Mouse (Mus musculus) liver, embryonic 16.5 days (tissue): Measurements from ENCODE around the gene Kcnh2. TPM values are rescaled to one million over a fixed set of nuclear protein-coding genes. Genes with fewer than 3 reads are reported as not detected.

Experiments
- ATAC-seq: fragments of 200-750 bp; cut with Nextera tagmentation; 2 replicates; pipeline ENCODE4 v1.8.0; 2017; ENCODE audit warnings: low read depth, mild to moderate bottlenecking, moderate number of reproducible peaks, moderate library complexity
- H3K27ac ChIP-seq: fragments of 300-500 bp; sonication (generic); 2 replicates; pipeline ENCODE4 v1.5.1; 2014; ENCODE audit warnings: mild to moderate bottlenecking, low read length
- H3K27me3 ChIP-seq: fragments of 300-500 bp; sonication (generic); 2 replicates; pipeline ENCODE4 v1.6.1; 2014; ENCODE audit warnings: low read depth, low read length, mixed read lengths; ENCODE audit not compliant: control insufficient read depth, insufficient read depth
- H3K36me3 ChIP-seq: fragments of 300-500 bp; sonication (generic); 2 replicates; pipeline ENCODE4 v1.6.1; 2014; ENCODE audit warnings: mild to moderate bottlenecking; ENCODE audit not compliant: control insufficient read depth, insufficient read depth
- H3K4me1 ChIP-seq: fragments of 300-500 bp; sonication (generic); 2 replicates; pipeline ENCODE4 v1.6.1; 2014; ENCODE audit warnings: low read depth, low read length, mixed read lengths; ENCODE audit not compliant: control insufficient read depth
- H3K4me2 ChIP-seq: fragments of 300-500 bp; sonication (generic); 2 replicates; pipeline ENCODE4 v1.6.1; 2014; ENCODE audit warnings: low read depth, low read length, mixed read lengths
- H3K4me3 ChIP-seq: fragments of 300-500 bp; sonication (generic); 2 replicates; pipeline ENCODE4 v1.5.1; 2014; ENCODE audit warnings: low read depth, mild to moderate bottlenecking, low read length
- H3K9ac ChIP-seq: fragments of 300-500 bp; sonication (generic); 2 replicates; pipeline ENCODE4 v1.6.1; 2014; ENCODE audit warnings: low read depth, low read length
- H3K9me3 ChIP-seq: fragments of 300-500 bp; sonication (generic); replicated peaks from 2 replicates; pipeline ENCODE4 v1.6.1; 2016; ENCODE audit warnings: low read length; ENCODE audit not compliant: control insufficient read depth
- WGBS: fragments of 180-500 bp; shearing (Covaris S2); extraction: QIAGEN DNeasy Blood & Tissue Kit; methylation state at CpG from one replicate; pipeline ENCODE4 v1.1.7; 2014; ENCODE audit not compliant: insufficient replicate concordance; 5-methylcytosine and 5-hydroxymethylcytosine counted together
- polyA plus RNA-seq: library from polyadenylated mRNA; unstranded; fragments of >200 nt; fragmentation: Nextera tagmentation; extraction: Ambion mirVana; gene quantifications from 2 replicates; pipeline ENCODE4 v1.2.1, GENCODE M21; 2015

The Kcnh2 gene
- polyA plus RNA-seq, 1 experiment from 2014 or later = 0.27 TPM

GRCm38 (mm10) chr5:24352251-24352859 lies 951 bp upstream of the Kcnh2 start:
- 1% methylated on average over 24 of the region's 24 CpGs for WGBS
- peak overlapping the region; percentile 81 for H3K4me2 ChIP-seq
- no peak for ATAC-seq
- no peak overlapping the region for H3K27ac ChIP-seq
- no peaks in the 10 kb centered on the region for H3K9me3 ChIP-seq
- no peaks in the 10 kb centered on the region for H3K36me3 ChIP-seq
- no peak overlapping the region for H3K9ac ChIP-seq
- peaks cover 21% of the 10 kb centered on the region for H3K4me1 ChIP-seq
- H3K27me3 ChIP-seq = peaks cover 68% of the 10 kb centered on the region
- H3K4me3 ChIP-seq = peak overlapping the region; percentile 59

- Histone ChIP-seq H3K27ac (no peak overlapping the region), H3K4me2 (peak overlapping the region; percentile 81), H3K9me3 (no peaks in the 10 kb centered on the region), H3K36me3 (no peaks in the 10 kb centered on the region), H3K4me1 (peaks cover 21% of the 10 kb centered on the region), H3K9ac (peak overlapping the region; percentile 41; the same call in 1 of the 2 replicates), H3K4me3 (peak overlapping the region; percentile 59), H3K27me3 (peaks cover 68% of the 10 kb centered on the region)
- WGBS = 0% methylated on average over 39 of the region's 41 CpGs
- peak; percentile 74 for ATAC-seq
Observed at GRCm38 (mm10) chr5:24351701-24352171, 332 bp upstream of the Kcnh2 start.

- peaks cover 68% of the 10 kb centered on the region for H3K27me3 ChIP-seq
- ATAC-seq = no peak
- H3K4me1 ChIP-seq = peaks cover 21% of the 10 kb centered on the region
Observed at GRCm38 (mm10) chr5:24350531-24351250, 713 bp downstream of the Kcnh2 start.

GRCm38 (mm10) chr5:24350073-24350472 lies 1.3 kb downstream of the Kcnh2 start:
- no peak overlapping the region for H3K4me3 ChIP-seq
- no peak overlapping the region for H3K4me2 ChIP-seq
- WGBS = 61% methylated on average over 3 of the region's 3 CpGs
- H3K27ac ChIP-seq = no peak overlapping the region
- peaks cover 22% of the 10 kb centered on the region for H3K4me1 ChIP-seq
- ATAC-seq = no peak
- H3K9me3 ChIP-seq = no peaks in the 10 kb centered on the region
- no peaks in the 10 kb centered on the region for H3K36me3 ChIP-seq
- peaks cover 68% of the 10 kb centered on the region for H3K27me3 ChIP-seq
- no peak overlapping the region for H3K9ac ChIP-seq

More at GRCm38 (mm10) chr5:24350531-24351250, 713 bp downstream of the Kcnh2 start:
- peak overlapping the region; percentile 81 for H3K4me2 ChIP-seq
- H3K9ac ChIP-seq = no peak overlapping the region; the same call in 1 of the 2 replicates
- no peak overlapping the region for H3K27ac ChIP-seq
- H3K36me3 ChIP-seq = no peaks in the 10 kb centered on the region
- no peaks in the 10 kb centered on the region for H3K9me3 ChIP-seq
- H3K4me3 ChIP-seq = peak overlapping the region; percentile 59
- WGBS = 43% methylated on average over 14 of the region's 15 CpGs

- ATAC-seq = no peak
- Histone ChIP-seq H3K27me3 (peaks cover 58% of the 10 kb centered on the region), H3K9ac (no peak overlapping the region)
Observed at GRCm38 (mm10) chr5:24348546-24348945, 2.9 kb downstream of the Kcnh2 start.

GRCm38 (mm10) chr5:24348128-24348527 lies 3.3 kb downstream of the Kcnh2 start:
- Histone ChIP-seq H3K4me2 (peak overlapping the region; percentile 65), H3K36me3 (no peaks in the 10 kb centered on the region), H3K27me3 (peaks cover 53% of the 10 kb centered on the region), H3K4me3 (peak overlapping the region; percentile 45), H3K27ac (no peak overlapping the region), H3K9ac (no peak overlapping the region), H3K9me3 (no peaks in the 10 kb centered on the region), H3K4me1 (peaks cover 42% of the 10 kb centered on the region)
- under 1% methylated on average over 41 of the region's 41 CpGs for WGBS
- peak; percentile 66 for ATAC-seq

More at GRCm38 (mm10) chr5:24348546-24348945, 2.9 kb downstream of the Kcnh2 start:
- Histone ChIP-seq H3K27ac (no peak overlapping the region), H3K9me3 (no peaks in the 10 kb centered on the region), H3K4me1 (peaks cover 38% of the 10 kb centered on the region), H3K36me3 (no peaks in the 10 kb centered on the region), H3K4me3 (peak overlapping the region; percentile 45), H3K4me2 (peak overlapping the region; percentile 65)
- 1% methylated on average over 30 of the region's 30 CpGs for WGBS

- ATAC-seq = no peak
- Histone ChIP-seq H3K27me3 (peaks cover 45% of the 10 kb centered on the region), H3K9ac (no peak overlapping the region), H3K4me2 (no peak overlapping the region), H3K4me1 (peaks cover 47% of the 10 kb centered on the region), H3K4me3 (no peak overlapping the region), H3K9me3 (no peaks in the 10 kb centered on the region), H3K27ac (no peak overlapping the region), H3K36me3 (no peaks in the 10 kb centered on the region)
- 58% methylated on average over 7 of the region's 7 CpGs for WGBS
Observed at GRCm38 (mm10) chr5:24347186-24347875, 4.1 kb downstream of the Kcnh2 start.

GRCm38 (mm10) chr5:24346313-24346712 lies 5.1 kb downstream of the Kcnh2 start:
- no peak overlapping the region for H3K4me3 ChIP-seq
- no peaks in the 10 kb centered on the region for H3K36me3 ChIP-seq
- peaks cover 41% of the 10 kb centered on the region for H3K4me1 ChIP-seq
- H3K9me3 ChIP-seq = no peaks in the 10 kb centered on the region
- WGBS = 27% methylated on average over 7 of the region's 7 CpGs
- H3K9ac ChIP-seq = no peak overlapping the region
- H3K27me3 ChIP-seq = peaks cover 35% of the 10 kb centered on the region
- no peak overlapping the region for H3K27ac ChIP-seq
- H3K4me2 ChIP-seq = no peak overlapping the region
- ATAC-seq = peak; percentile 45
